Mouse (Mus musculus) bone marrow, adult 2 months (tissue): ENCODE data around the gene Nosip. TPM values are rescaled to one million over a fixed set of nuclear protein-coding genes. Genes with fewer than 3 reads are reported as not detected.
A peak's percentile ranks its signal among the peaks of the same experiment; 100 is the strongest.
"Not testable (repeated sequence)": the region's sequence is repeated elsewhere in the genome, so short reads cannot be mapped to it uniquely, and the experiment has no call there.

Source experiments
- H3K27ac ChIP-seq: fragments of 200-500 bp; 2 replicates; pipeline ENCODE4 v1.5.1; 2012; ENCODE audit warnings: low read depth, mild to moderate bottlenecking, control low read depth, inconsistent platforms, low read length; ENCODE audit not compliant: control insufficient read depth, poor library complexity, insufficient read depth
- H3K4me1 ChIP-seq: fragments of 200-500 bp; 2 replicates; pipeline ENCODE4 v1.6.1; 2011; ENCODE audit warnings: low read length; ENCODE audit not compliant: control insufficient read depth, insufficient read depth
- H3K4me3 ChIP-seq: fragments of 200-500 bp; replicated peaks from 2 replicates; pipeline ENCODE3; 2011; ENCODE audit warnings: mild to moderate bottlenecking, low read depth, low read length, control low read depth; ENCODE audit not compliant: control insufficient read depth
- CTCF ChIP-seq: fragments of 200-500 bp; IDR thresholded peaks from 2 replicates; pipeline ENCODE4 v1.5.1; 2011; ENCODE audit warnings: low read length, control low read depth; ENCODE audit not compliant: control insufficient read depth, insufficient read depth
- POLR2A ChIP-seq: fragments of 200-500 bp; IDR thresholded peaks from 2 replicates; pipeline ENCODE4 v1.6.1; 2011; ENCODE audit warnings: low read depth, mild to moderate bottlenecking, control low read depth, low read length, borderline replicate concordance; ENCODE audit not compliant: control insufficient read depth
- WGBS: fragments of 180-500 bp; shearing (Covaris S2); methylation state at CpG from one replicate; pipeline ENCODE4 v1.1.7; 2018; 5-methylcytosine and 5-hydroxymethylcytosine counted together
- polyA plus RNA-seq: library from polyadenylated mRNA; stranded (reverse); fragments of >200 nt; gene quantifications from 2 replicates; pipeline ENCODE4 v1.2.4, GENCODE M21; 2011; ENCODE audit warnings: low replicate concordance; ENCODE audit not compliant: missing spikeins, insufficient read depth, insufficient read length

Nosip gene
- polyA plus RNA-seq, 1 experiment: 44.8 TPM

DNA sequence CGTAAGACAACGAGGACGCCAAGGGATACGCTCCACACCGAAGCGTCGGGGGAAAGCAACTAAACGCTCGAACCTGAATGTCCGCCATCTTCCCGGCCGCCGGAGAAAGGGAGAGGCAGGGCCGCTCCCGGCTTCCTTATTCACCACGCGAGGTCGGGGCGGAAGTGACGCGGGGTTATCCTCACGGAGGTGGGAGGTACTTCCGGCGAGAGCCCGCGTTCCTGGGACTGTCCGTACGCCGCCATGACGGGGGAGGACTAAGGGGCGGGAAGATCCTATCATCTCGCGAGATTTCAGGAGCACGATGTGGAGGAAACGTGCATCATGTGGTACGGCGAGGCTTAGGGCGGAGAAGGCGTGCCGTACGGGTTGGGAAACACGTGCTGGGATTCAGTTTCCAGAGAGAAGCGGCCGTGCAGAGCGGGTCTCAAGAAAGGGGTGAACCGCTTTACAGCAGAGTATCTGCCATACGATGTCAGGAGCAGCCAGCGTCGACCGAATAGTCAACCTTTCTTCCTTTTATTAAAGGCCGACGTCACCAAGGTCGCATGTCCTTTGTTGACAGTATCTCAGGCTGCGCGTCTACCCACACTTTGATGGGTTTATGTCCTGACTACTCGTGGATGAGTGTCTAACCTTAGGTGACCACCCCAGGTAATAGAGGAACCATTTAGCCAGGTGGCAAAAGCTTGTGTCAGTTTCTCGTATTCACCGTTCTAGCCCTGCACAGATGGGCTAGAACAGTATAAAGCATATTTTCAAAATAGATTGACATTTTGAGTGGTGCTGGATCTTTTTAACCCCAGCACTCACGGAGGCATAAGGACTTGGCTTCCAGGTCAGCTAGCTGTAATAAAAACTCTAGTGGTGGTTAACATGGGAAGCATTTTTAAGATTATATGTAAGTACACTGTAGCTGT lies 62.3 kb downstream of the Nosip start, which contains the start of gene Rps11:
Rps11 (minus strand) TSS at position 216 of the 920 bp plus-strand sequence.
- WGBS: 2% methylated on average over 59 of the region's 59 CpGs
- TF ChIP-seq POLR2A: peak; percentile 73; the same call in 1 of the 2 replicates
- peak; percentile 18; the same call in 1 of the 2 replicates for TF ChIP-seq CTCF
- H3K4me1 ChIP-seq: peaks cover 14% of the 10 kb centered on the region; the same call in 1 of the 2 replicates
- H3K27ac ChIP-seq: peak within 1 kb of the TSS; percentile 79
- peak within 1 kb of the TSS; percentile 76 for H3K4me3 ChIP-seq

DNA sequence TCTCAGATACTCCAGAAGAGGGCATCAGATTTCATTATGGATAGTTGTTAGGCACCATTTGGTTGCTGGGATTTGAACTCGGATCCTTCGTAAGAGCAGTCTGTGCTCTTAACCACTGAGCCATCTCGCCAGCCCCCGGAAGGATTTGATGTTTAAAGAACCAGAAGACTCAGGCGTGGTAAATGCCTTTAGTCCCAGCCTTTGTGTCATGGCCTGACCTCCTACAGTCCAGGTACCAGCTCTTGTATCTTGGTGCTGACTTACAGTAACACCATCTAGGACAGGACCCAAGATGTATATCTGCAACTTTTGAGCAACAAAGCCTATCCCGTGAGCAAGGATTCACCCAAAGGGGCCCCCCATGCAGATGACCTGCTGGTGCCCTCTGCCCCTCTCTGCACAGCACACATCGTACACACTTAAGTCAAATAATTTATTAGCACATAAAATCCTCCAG lies 62.9 kb downstream of the Nosip start:
- Histone ChIP-seq H3K4me1 (peaks cover 14% of the 10 kb centered on the region; the same call in 1 of the 2 replicates), H3K27ac (no peak overlapping the region), H3K4me3 (no peak overlapping the region)
- WGBS: 58% methylated on average over 7 of the region's 7 CpGs
- TF ChIP-seq CTCF (no peak), POLR2A (no peak)

DNA sequence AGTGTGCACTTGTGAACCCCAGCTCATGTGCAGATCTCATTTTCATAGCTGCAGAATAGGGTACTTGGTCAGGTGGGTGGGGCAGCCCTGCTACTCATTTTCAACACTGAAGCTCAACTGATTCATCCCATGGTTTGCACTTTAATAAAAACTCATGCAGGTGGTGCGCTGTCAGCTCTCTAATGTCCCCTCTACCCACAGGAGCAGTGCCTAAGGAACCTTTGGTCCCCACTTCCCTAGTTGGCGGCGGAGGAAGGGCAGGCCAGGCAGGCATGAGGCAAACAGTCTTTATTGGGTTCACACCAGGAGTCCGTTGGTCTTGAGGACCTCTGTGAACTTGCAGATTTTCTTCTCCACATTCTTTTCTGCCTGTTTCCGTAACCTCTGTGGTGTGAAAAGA lies 63.4 kb downstream of the Nosip start:
- 74% methylated on average over 5 of the region's 5 CpGs for WGBS
- H3K4me3 ChIP-seq, H3K27ac ChIP-seq: not testable (repeated sequence)
- peaks cover 13% of the 10 kb centered on the region; the same call in 1 of the 2 replicates for H3K4me1 ChIP-seq

DNA sequence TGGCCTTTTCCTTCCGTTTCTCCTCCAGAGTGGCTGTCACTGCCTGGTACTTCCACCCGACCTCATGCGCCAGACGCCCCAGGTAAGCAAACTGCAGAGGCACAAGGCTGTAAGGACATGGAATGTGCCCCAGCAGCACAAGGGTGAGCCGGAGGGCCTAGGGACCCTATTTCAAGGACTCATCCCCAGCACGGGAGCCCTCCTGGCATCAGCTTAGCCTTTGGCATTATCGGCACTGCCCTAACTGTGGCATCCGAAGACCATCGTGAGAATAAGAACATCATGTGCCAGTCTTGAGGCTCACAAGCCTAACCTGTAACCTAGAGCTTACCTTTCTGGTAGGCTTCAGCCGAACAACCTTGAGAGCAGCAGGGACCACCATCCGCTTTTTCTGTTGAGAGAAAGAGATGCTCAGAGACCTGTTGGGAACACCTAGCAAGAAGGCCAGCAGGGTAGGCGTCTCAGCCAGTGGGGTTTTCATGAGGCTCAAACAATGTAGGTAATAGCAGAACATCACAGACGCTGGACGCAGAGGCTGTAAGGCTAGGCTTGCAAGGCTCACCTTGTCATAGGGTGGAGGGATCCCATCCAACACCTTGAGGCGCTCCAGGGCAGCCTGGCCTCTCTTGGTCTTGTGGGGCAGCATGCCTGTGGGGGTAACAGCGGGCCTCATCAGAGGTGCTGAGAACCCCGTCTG lies 64.1 kb downstream of the Nosip start:
- 0 out of 2 replicates have a peak overlapping the region, but pooled peaks have one; percentile 17 for H3K27ac ChIP-seq
- TF ChIP-seq POLR2A: no peak
- 79% methylated on average over 17 of the region's 17 CpGs for WGBS
- H3K4me3 ChIP-seq: no peak overlapping the region
- peaks cover 13% of the 10 kb centered on the region; the same call in 1 of the 2 replicates for H3K4me1 ChIP-seq

DNA sequence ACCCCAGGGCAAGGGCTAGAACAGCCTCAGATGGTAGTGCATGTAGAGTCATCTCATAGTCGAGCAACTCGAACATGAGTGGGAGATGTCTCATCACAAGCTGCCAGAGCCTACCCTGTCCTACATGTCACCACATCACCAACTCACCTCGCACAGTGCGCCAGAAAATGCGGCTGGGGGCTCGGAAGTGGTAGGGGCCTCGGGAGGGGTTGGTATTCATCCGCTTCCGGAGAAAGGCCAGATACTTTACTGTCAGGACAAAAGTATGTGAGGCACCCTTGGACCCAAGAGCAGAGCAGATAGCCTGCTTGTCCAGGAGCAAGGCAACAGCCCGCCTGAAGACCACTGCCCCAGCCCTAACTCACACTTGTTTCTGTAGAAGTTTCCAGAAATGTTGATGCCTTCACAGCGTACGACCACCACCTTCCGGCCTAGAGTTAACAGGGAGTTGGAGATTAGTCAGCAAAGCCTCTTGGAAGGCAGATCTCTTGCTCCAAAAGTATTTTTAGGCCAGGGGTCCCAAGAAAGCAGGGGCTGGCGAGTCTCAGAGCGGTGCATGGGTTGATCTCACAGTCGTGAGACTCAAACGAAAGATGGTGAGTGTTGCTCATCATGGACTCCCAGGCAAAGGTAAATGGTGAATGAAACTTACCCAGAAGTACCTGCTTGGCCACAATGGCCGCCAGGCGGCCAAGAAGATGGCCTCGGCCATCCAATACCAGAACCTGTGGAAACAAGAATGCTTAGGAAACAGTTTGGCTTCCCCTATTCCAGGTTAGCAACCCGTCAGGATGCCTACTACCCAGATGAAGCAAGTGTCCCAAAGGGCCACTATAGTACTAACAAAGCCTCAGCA lies 64.8 kb downstream of the Nosip start:
- WGBS: 48% methylated on average over 21 of the region's 21 CpGs
- Histone ChIP-seq H3K4me3 (peak overlapping the region; percentile 96), H3K4me1 (peaks cover 9% of the 10 kb centered on the region; the same call in 1 of the 2 replicates), H3K27ac (peak overlapping the region; percentile 17; the same call in 1 of the 2 replicates)
- TF ChIP-seq CTCF (no peak), POLR2A (no peak)

Other genes with a start within 250 kb of the Nosip start
- gene Nup62, start 246.3 kb upstream of the Nosip start, polyA plus RNA-seq: 24.0 and 44.7 TPM in 2 replicates
- 4.2 and 24.8 TPM in 2 replicates for gene Il4i1, start 246.0 kb upstream of the Nosip start, polyA plus RNA-seq
- gene Atf5, start 245.8 kb upstream of the Nosip start, polyA plus RNA-seq: 24.5 and 32.7 TPM in 2 replicates
- gene Akt1s1, start 213.4 kb upstream of the Nosip start, polyA plus RNA-seq: 28.2 and 48.0 TPM in 2 replicates
- gene Tbc1d17, start 213.3 kb upstream of the Nosip start, polyA plus RNA-seq: 24.5 and 49.2 TPM in 2 replicates
- 97.5 and 261 TPM in 2 replicates for gene Pnkp, start 205.3 kb upstream of the Nosip start, polyA plus RNA-seq
- 51.3 and 96.4 TPM in 2 replicates for gene Ptov1, start 192.6 kb upstream of the Nosip start, polyA plus RNA-seq
- 14.6 and 25.4 TPM in 2 replicates for gene Med25, start 169.7 kb upstream of the Nosip start, polyA plus RNA-seq
- gene Fuz, start 166.3 kb upstream of the Nosip start, polyA plus RNA-seq: 7.0 and 21.8 TPM in 2 replicates
- gene Ap2a1, start 132.9 kb upstream of the Nosip start, polyA plus RNA-seq: 43.5 and 60.3 TPM in 2 replicates
- gene Tsks, start 119.2 kb upstream of the Nosip start, polyA plus RNA-seq: not detected in 2 replicates
- gene Cpt1c, start 87.6 kb upstream of the Nosip start, polyA plus RNA-seq: 6.5 TPM in 2 replicates
- gene Prmt1, start 75.9 kb upstream of the Nosip start, polyA plus RNA-seq: 192 and 337 TPM in 2 replicates
- gene Irf3, start 64.8 kb upstream of the Nosip start, polyA plus RNA-seq: 71.4 and 165 TPM in 2 replicates
- 28.9 and 40.8 TPM in 2 replicates for gene Bcl2l12, start 63.7 kb upstream of the Nosip start, polyA plus RNA-seq
- 45.6 and 72.1 TPM in 2 replicates for gene Scaf1, start 46.1 kb upstream of the Nosip start, polyA plus RNA-seq
- gene Rras, start 44.5 kb upstream of the Nosip start, polyA plus RNA-seq: 11.0 and 14.9 TPM in 2 replicates
- gene Prr12, start 9.5 kb upstream of the Nosip start, polyA plus RNA-seq: 8.6 and 14.3 TPM in 2 replicates
- gene Prrg2, start 248 bp downstream of the Nosip start, polyA plus RNA-seq: 13.8 and 18.2 TPM in 2 replicates
- 10.6 and 16.0 TPM in 2 replicates for gene Rcn3, start 29.8 kb downstream of the Nosip start, polyA plus RNA-seq
- 13.9 and 19.1 TPM in 2 replicates for gene Fcgrt, start 41.4 kb downstream of the Nosip start, polyA plus RNA-seq
- 982 and 1,240 TPM in 2 replicates for gene Rps11, start 62.0 kb downstream of the Nosip start, polyA plus RNA-seq
- 2,527 and 4,441 TPM in 2 replicates for gene Rpl13a, start 66.3 kb downstream of the Nosip start, polyA plus RNA-seq
- not detected in 2 replicates for gene Gm45713, start 73.8 kb downstream of the Nosip start, polyA plus RNA-seq
- 32.5 and 85.0 TPM in 2 replicates for gene Flt3l, start 74.0 kb downstream of the Nosip start, polyA plus RNA-seq
- gene Pih1d1, start 91.9 kb downstream of the Nosip start, polyA plus RNA-seq: 39.2 and 92.4 TPM in 2 replicates
- gene Aldh16a1, start 92.2 kb downstream of the Nosip start, polyA plus RNA-seq: 49.6 and 113 TPM in 2 replicates
- gene Slc17a7, start 101.5 kb downstream of the Nosip start, polyA plus RNA-seq: 1.3 TPM in 1 of 2 replicates, not detected in the other
- 1.2 TPM in 1 of 2 replicates, not detected in the other for gene Gfy, start 117.1 kb downstream of the Nosip start, polyA plus RNA-seq
- gene Pth2, start 118.6 kb downstream of the Nosip start, polyA plus RNA-seq: not detected in 2 replicates
- gene Ccdc155, start 142.5 kb downstream of the Nosip start, polyA plus RNA-seq: not detected in 2 replicates
- gene Dkkl1, start 149.7 kb downstream of the Nosip start, polyA plus RNA-seq: 1.5 TPM in 1 of 2 replicates, not detected in the other
- gene Tead2, start 153.3 kb downstream of the Nosip start, polyA plus RNA-seq: 5.0 and 10.9 TPM in 2 replicates
- gene Cd37, start 176.7 kb downstream of the Nosip start, polyA plus RNA-seq: 214 and 405 TPM in 2 replicates
- not detected in 2 replicates for gene Slc6a16, start 178.7 kb downstream of the Nosip start, polyA plus RNA-seq
- gene Slc6a21, start 215.1 kb downstream of the Nosip start, polyA plus RNA-seq: not detected in 2 replicates